Mouse (Mus musculus) erythroid progenitor cell, adult 5-6 weeks (primary cell): ENCODE measurements around the gene Npdc1. TPM values are rescaled to one million over a fixed set of nuclear protein-coding genes. Genes with fewer than 3 reads are reported as not detected.
A peak's percentile ranks its signal among the peaks of the same experiment; 100 is the strongest.
"Not testable (repeated sequence)": the region's sequence is repeated elsewhere in the genome, so short reads cannot be mapped to it uniquely, and the experiment has no call there.

Experiments used
- ATAC-seq: replicated peaks from 2 replicates; pipeline ENCODE4 v1.8.0; 2016; ENCODE audit warnings: moderate number of reproducible peaks, mild to moderate bottlenecking, moderate TSS enrichment, inconsistent platforms; ENCODE audit not compliant: poor library complexity, low FRiP score, severe bottlenecking
- total RNA-seq, 2 experiments: library from RNA; stranded (forward) in 1 of 2; stranded (reverse) in 1 of 2; fragments of 150-400 nt in 1 of 2; fragments of 186-747, 209-891 nt in 1 of 2; gene quantifications; 2 replicates each; pipeline versions ENCODE4 v1.2.3 to v1.2.4; 2015 to 2017; ENCODE audit warnings: low replicate concordance in 2 of 2

Gene Npdc1
- total RNA-seq, 2 experiments from 2014 or later, result not detected

- ATAC-seq, result no peak
Observed at GRCm38 (mm10) chr2:25394281-25395221, 4.6 kb upstream of the Npdc1 start.

DNA sequence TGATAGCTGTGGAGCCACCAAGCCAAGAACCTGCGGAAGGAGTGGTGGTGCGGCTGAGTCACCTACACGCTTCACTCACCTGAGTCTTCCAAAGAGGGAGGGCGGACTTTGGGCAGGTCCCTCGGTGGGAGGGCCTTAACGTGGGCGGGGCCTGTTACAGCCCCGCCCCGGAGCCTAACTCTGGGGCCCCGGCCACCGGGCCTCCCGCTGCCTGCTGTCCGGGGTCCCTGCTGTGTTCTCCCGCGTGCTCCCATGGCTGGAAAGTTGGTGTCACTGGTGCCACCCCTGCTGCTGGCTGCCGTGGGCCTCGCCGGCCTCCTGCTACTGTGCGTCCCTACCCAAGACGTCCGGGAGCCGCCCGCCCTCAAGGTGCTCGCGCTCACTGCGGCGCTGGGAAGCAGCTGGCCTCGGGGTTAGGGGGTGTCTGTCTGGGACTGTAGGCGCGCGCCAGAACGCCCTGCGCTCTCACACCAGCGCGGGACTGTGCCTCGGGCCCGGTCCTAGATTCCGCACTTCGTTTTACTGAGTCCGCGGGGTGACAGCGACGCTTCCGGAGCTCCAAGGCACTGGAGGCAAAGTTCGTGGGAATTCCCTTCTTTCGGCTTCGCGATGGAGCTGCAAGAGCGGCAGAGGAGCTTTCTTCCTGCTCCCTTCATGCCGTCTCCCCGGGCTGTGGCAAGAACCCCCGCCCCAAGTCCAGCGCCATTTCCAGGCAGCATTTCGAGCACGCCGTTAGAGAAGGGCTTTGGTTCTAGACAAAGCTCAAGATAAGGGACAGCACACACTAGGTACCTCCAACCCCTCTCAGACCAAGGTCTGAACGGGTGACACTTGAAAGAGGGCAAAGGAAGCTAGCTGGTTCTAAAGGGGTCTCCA is 3.2 kb upstream of the Npdc1 start, which contains the start of gene Entpd2:
Entpd2 (plus strand) TSS at position 154 of the 876 bp plus-strand sequence.
- ATAC-seq, result no peak

GRCm38 (mm10) chr2:25396597-25396983 is 2.6 kb upstream of the Npdc1 start:
- no peak for ATAC-seq

DNA sequence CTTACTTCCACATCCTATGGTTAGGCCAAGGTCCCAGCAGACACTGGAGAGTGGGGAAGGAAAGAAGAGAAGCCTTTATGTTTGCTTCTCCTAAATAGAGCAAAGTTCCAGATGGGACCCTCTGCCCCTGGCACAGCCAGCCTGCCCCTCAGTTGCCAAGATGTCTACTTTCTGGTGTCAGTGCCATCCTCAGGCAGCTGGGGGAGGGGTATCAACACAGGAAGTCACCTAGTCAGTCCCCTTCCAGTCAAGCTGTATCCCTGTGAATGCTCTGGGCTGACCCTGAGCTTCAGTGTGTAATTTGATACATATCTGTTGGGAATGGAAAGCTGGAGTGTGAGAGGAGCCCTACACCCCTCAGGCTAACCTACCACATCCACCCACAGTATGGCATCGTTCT is 2.1 kb upstream of the Npdc1 start:
- ATAC-seq, result no peak

- ATAC-seq, result no peak
Observed at GRCm38 (mm10) chr2:25398065-25398464, 1.1 kb upstream of the Npdc1 start.

DNA sequence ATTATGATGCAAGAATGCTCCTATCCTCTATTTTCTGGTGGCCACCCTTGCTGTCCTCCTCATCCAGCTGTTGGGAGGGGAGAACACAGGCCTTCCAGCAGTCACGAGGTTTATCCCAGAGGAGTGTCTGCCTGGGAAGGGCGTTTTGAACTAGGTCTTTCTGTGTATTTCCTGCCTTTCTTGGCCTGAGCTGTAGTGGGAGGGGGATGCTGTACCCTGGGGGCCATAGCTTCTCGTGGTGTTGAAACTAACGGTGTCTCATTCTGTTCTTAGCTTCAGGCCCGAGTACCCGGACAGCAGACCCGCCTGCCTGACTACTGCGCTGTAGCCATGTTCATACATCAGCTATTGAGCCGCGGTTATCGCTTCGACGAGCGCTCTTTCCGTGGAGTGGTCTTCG is 1.1 kb downstream of the Npdc1 start:
- no peak for ATAC-seq

GRCm38 (mm10) chr2:25400764-25401163 is 1.6 kb downstream of the Npdc1 start:
- ATAC-seq, result no peak

DNA sequence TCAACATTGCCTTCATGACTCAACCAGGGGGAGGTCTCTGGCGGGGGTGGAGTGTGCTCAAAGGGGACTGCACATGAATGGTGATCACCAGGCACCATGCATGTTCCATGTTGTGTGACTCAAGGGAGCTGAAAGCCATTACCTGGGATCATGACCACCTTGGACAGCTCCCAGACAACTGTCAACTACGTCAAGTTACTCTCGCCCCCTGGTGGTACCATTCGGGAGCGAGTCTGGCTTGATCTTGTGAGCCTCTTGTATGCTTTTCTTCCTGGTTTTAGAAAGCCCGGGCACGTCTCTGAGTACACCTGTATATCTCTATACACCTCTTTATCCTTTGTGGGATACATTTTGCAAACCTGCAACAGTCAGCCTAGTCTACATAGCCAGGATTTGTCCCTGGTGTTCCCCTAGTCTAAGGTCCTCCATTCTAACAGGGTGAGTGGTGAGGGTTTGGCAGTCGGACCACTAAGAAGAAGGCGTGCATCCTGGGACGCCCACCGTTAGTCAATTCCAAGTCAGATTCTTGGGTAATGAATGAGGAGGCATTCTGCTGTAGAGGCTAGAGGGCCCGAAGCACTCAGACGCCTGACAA is 3.3 kb downstream of the Npdc1 start:
- no peak for ATAC-seq

DNA sequence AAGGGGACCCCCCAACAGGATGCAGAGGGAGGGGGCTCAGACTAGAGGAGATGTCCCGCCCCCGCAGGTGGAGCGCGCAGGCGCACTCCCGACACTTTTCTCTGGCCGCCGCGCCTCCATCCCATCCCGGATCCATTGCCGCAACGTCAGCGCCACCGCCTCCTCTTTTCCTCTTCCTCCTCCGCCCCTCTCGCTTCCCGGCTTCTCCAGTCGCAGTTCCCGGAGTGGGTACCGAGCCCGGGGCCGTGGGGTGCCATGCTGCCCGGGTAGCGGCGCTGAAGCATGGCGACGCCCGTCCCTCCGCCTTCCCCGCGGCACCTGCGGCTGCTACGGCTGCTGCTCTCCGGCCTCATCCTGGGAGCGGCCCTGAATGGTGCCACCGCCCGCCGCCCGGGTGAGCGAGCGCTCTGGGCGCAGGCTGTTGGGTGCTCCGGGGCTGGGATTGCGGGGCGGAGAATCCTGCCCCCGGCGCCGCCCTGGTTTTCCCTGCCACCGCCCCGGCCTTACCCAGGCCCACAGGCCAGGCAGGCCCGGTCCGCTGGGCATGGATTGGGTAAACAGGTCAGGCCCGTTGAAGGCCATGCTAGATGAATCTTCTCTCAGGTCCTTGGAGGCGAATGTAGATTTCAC is 3.9 kb downstream of the Npdc1 start:
- ATAC-seq, result no peak

- no peak for ATAC-seq
Observed at GRCm38 (mm10) chr2:25403994-25404393, 4.8 kb downstream of the Npdc1 start.

GRCm38 (mm10) chr2:25408908-25409307 is 9.8 kb downstream of the Npdc1 start:
- ATAC-seq, result no peak

GRCm38 (mm10) chr2:25413436-25413835 is 14.3 kb downstream of the Npdc1 start:
- ATAC-seq, result not testable (repeated sequence)

DNA sequence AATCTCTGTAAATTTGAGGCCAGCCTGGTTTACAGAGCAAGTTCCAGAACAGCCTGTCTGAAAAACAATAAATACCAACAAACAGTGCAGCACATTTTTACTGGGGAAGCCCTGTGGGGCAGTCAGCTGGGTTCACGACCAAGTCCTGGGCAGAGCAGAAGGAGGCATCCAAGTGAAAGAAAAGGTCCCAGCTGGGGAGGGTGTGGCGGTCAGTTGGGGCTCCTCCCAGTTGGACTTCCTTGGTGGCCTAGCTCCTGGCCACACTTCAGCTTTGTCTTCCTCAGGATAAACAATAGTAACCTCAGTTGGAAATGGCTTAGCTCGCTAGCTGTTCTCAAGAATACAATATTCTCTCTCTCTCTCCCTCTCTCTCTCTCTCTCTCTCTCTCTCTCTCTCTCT is 18.3 kb downstream of the Npdc1 start:
- no peak for ATAC-seq

DNA sequence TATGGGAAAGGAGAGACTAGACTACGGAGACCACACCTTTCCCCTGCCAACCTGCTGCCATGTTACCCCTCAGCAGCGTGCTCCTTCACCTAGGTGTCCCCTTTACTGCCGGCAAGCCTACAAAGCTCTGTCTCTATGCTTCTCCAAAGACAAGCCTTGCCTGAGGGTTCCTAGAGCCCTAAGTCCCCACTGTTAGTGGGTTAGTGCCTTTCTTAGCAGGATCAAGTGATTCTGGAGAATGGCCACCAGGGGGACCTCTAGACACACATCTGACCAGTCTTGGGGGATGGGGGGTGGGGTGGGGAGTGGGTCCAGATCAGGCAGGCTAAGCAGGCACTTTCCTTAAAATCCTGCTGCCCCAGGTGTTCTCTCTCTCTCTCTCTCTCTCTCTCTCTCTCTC is 22.7 kb downstream of the Npdc1 start:
- no peak for ATAC-seq

DNA sequence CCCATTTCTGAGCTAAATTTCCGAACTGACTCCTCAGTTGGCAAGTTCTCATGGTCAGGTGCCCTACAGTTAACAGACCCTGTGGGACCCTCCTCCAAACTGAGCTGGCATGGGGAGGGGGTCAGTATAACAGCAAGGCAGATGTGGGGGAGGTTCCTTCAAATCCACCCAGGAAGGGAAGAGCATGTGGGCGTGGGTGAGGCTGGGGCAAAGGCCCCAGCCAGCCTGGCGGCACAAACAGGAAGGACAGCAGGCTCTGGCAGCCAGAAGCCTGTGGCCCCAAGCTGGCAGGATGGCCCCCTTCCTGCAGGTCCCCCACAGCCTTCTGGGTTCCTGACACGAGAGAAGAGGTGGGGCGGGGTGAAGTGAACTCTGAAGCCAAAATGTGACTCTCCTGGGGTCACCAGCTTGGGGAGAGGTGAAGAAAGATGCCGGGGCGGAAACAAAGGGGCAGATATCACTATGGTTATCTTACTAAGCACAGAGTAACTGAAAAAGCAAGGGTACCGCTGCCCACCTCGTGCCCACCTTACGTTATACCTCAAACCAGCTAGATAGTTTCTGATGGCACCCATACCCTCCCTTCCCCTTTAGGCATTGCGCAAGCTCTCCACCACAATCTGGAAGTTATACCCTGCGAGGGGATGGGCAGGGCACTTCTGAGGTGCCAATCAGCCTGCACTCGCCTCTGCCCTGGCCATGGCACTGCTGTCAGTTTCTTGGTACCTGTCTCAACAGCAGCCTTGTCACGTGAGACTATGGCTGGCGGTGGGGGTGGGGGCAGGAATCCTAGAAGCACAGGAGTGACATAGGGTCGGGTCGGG is 23.6 kb downstream of the Npdc1 start, which contains the start of gene Fut7:
Fut7 (plus strand) TSS at position 681 of the 824 bp plus-strand sequence.
- ATAC-seq, result no peak

DNA sequence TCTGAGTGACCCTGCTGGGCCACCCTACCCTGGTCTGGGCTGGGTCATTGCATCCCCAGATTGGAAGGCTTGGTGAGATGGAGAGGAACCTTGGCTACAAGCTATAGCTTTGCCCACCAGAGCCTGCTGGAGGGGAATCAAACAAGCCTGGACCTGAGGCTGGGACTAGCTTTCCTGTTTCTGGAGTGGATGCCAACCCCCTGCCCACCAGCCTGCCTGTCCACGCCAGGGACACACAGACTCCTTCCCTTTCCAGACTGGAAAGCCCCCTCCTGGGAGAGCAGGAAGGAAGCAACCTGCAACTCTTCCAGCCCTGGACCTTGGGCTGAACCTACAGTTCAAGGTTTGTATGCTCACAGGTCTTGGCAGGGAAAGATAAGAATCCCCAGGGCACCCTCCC is 24.5 kb downstream of the Npdc1 start:
- no peak for ATAC-seq

- no peak for ATAC-seq
Observed at GRCm38 (mm10) chr2:25425481-25425880, 26.3 kb downstream of the Npdc1 start.

- ATAC-seq, result 0 out of 2 replicates have a peak, but pooled peaks have one; percentile 44
Observed at GRCm38 (mm10) chr2:25426721-25427191, 27.6 kb downstream of the Npdc1 start.

DNA sequence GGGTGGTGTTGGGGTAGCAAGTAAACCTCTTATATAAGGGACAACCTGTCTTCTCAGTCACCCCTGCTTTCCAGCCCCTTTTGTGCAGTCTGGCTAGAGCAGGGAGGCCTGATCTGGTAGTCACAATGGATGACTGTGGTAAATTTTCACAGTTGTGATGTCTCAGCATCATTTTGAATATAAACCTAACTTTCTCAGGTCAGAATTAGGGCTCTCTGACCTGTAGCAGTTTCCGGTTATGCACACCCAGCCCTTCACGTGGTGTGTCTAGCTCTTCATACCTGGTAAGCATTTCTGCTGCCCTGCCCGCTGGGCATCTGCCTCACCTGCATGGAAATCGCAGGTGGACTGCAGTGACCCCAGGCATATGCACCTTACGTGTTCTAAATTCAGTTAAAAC is 28.1 kb downstream of the Npdc1 start:
- no peak for ATAC-seq
